Mouse (Mus musculus) stomach, postnatal 0 days (tissue): ENCODE measurements around the gene Efr3b. TPM values are rescaled to one million over a fixed set of nuclear protein-coding genes. Genes with fewer than 3 reads are reported as not detected.

Source experiments
- ATAC-seq: fragments of 200-750 bp; cut with Nextera tagmentation; 2 replicates; pipeline ENCODE4 v1.8.0; 2017; ENCODE audit not compliant: low FRiP score, low TSS enrichment
- DNase-seq: peaks from one replicate; pipeline ENCODE4 v3.0.0-alpha.2; 2016; ENCODE audit warnings: low spot score
- H3K27ac ChIP-seq: fragments of 300-500 bp; sonication (generic); replicated peaks from 2 replicates; pipeline ENCODE4 v1.5.1; 2014; ENCODE audit warnings: mild to moderate bottlenecking, control low read depth
- H3K27me3 ChIP-seq: fragments of 300-500 bp; sonication (generic); 2 replicates; pipeline ENCODE4 v1.6.1; 2014; ENCODE audit warnings: low read length; ENCODE audit not compliant: control insufficient read depth, insufficient read depth
- H3K36me3 ChIP-seq: fragments of 300-500 bp; sonication (generic); 2 replicates; pipeline ENCODE4 v1.6.1; 2014; ENCODE audit warnings: low read length, mixed read lengths; ENCODE audit not compliant: control insufficient read depth, insufficient read depth
- H3K4me1 ChIP-seq: fragments of 300-500 bp; sonication (generic); replicated peaks from 2 replicates; pipeline ENCODE4 v1.6.1; 2014; ENCODE audit warnings: antibody characterized with exemption; ENCODE audit not compliant: control insufficient read depth, insufficient read depth
- H3K4me2 ChIP-seq: fragments of 300-500 bp; sonication (generic); replicated peaks from 2 replicates; pipeline ENCODE4 v1.6.1; 2014; ENCODE audit warnings: low read depth, mild to moderate bottlenecking, control low read depth, moderate library complexity
- H3K4me3 ChIP-seq: fragments of 300-500 bp; sonication (generic); 2 replicates; pipeline ENCODE4 v1.5.1; 2014; ENCODE audit warnings: low read depth, low read length, control low read depth
- H3K9ac ChIP-seq: fragments of 300-500 bp; sonication (generic); 2 replicates; pipeline ENCODE4 v1.6.1; 2014; ENCODE audit warnings: mild to moderate bottlenecking, low read length, control low read depth, mixed read lengths
- H3K9me3 ChIP-seq: fragments of 300-500 bp; sonication (generic); 2 replicates; pipeline ENCODE4 v1.6.1; 2016; ENCODE audit warnings: low read length; ENCODE audit not compliant: control insufficient read depth
- CTCF ChIP-seq: IDR thresholded peaks from 2 replicates; pipeline ENCODE4 v1.5.1; 2016; ENCODE audit warnings: antibody characterized with exemption, low read depth, mild to moderate bottlenecking, moderate library complexity
- EP300 ChIP-seq: optimal IDR thresholded peaks from 2 replicates; pipeline ENCODE3; 2016; ENCODE audit warnings: antibody characterized with exemption
- WGBS: fragments of 180-500 bp; shearing (Covaris S2); extraction: QIAGEN DNeasy Blood & Tissue Kit; methylation state at CpG from one replicate; pipeline ENCODE4 v1.1.7; 2014; 5-methylcytosine and 5-hydroxymethylcytosine counted together
- polyA plus RNA-seq: library from polyadenylated mRNA; unstranded; fragments of >200 nt; fragmentation: Nextera tagmentation; extraction: Ambion mirVana; gene quantifications from 2 replicates; pipeline ENCODE4 v1.2.1, GENCODE M21; 2015

Efr3b gene
- polyA plus RNA-seq, 1 experiment from 2014 or later = 0.99 TPM

DNA sequence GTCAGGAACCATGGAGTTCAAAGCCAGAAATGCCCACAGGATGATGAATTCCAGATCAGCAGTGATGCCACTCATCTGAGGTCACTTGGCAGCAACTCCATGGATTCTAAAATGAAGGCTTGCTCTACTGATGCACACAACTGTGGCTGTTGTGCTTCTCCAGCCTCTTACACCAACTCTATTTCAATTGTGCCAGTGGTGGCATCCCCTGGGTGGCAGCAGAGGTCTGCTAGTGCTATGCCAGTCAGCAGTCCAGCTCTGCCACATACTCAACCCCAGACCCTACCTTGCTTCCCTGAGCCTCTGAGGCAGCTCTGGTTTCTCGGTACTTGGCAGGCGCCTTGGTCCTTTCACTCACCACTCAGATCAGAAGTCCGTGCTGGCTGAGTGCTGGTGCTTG lies 109.9 kb downstream of the Efr3b start:
- WGBS = 73% methylated on average over 3 of the region's 3 CpGs

DNA sequence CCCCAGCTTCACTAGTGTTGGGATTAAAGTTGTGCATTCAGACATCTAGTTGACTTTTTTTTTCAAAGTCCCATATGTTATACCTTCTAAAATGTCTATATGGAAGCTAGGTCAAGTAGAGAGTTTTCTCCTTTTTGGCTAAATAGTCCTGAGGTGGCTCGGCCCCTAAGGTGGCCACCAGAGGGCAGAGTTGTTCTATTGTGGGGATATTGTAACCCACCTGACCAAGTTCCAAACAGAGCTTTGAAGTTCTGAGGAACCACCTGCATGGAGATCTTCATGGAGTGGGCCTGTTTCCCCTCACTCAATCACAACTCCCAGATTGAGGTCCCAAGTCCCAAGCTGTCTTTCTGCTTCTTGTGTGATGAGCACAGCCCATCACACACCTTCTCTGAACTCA lies 112.6 kb downstream of the Efr3b start:
- DNase-seq (peak; percentile 68), ATAC-seq (0 out of 2 replicates have a peak, but pooled peaks have one; percentile 57)
- H3K4me2 ChIP-seq = no peak overlapping the region
- no peaks in the 10 kb centered on the region for H3K9me3 ChIP-seq
- no peak overlapping the region for H3K27ac ChIP-seq
- no peaks in the 10 kb centered on the region for H3K36me3 ChIP-seq
- WGBS = 0% methylated on average over 1 of the region's 1 CpGs
- no peaks in the 10 kb centered on the region for H3K4me1 ChIP-seq
- TF ChIP-seq EP300 (no peak), CTCF (peak; percentile 85)
- no peaks in the 10 kb centered on the region for H3K27me3 ChIP-seq
- no peak overlapping the region for H3K4me3 ChIP-seq
- H3K9ac ChIP-seq = no peak overlapping the region

More for the DNA sequence above, 109.9 kb downstream of the Efr3b start:
- no peak for TF ChIP-seq EP300
- TF ChIP-seq CTCF = peak; percentile 67
- no peak overlapping the region for H3K9ac ChIP-seq
- H3K4me3 ChIP-seq = no peak overlapping the region
- H3K27ac ChIP-seq = no peak overlapping the region
- H3K4me1 ChIP-seq = no peaks in the 10 kb centered on the region
- ATAC-seq (no peak), DNase-seq (peak; percentile 30)
- no peaks in the 10 kb centered on the region for H3K9me3 ChIP-seq
- H3K36me3 ChIP-seq = no peaks in the 10 kb centered on the region
- no peak overlapping the region for H3K4me2 ChIP-seq
- H3K27me3 ChIP-seq = no peaks in the 10 kb centered on the region

DNA sequence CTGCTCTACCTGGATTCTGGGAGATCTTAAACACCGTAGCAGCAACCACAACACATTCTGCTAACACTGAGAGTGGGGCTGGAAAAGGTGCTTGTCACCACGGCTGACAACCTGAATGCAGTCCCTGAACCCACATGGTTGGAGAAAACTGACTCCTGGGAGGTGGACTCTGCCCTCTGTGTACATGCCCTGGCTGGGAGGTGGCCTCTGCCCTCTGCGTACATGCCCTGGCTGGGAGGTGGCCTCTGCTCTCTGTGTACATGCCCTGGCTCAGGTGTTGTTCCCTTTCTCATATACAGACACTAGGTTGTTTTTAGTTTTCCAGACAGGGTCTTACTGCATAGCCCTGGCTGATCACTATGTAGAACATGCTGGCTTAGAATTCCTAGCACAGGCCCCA lies 119.3 kb downstream of the Efr3b start:
- TF ChIP-seq EP300 (no peak), CTCF (no peak)
- H3K36me3 ChIP-seq = no peaks in the 10 kb centered on the region
- H3K4me3 ChIP-seq = no peak overlapping the region
- 59% methylated on average over 3 of the region's 3 CpGs for WGBS
- peak; percentile 71 for ATAC-seq
- no peaks in the 10 kb centered on the region for H3K9me3 ChIP-seq
- no peaks in the 10 kb centered on the region for H3K27me3 ChIP-seq
- H3K27ac ChIP-seq = no peak overlapping the region
- no peaks in the 10 kb centered on the region for H3K4me1 ChIP-seq
- no peak overlapping the region for H3K4me2 ChIP-seq
- H3K9ac ChIP-seq = no peak overlapping the region
- peak; percentile 42 for DNase-seq

DNA sequence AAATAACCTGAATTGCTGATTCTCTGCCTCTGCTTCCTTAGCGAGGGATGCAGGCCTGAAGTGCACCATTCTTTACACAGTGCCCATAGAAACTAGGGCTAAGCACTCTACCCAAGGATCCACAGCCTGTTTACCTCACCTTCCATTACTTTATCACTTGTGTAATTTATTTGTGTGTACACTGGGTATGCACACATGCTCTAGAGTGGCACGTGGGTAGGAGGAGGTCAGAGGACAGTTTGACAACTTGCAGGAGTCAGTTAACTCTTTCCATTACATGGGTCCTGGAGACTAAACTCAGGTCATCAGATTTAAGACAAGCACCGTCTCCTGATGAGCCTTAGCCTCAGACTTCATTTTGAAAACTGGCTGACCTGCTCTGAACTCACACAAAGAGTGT lies 120.1 kb downstream of the Efr3b start:
- Histone ChIP-seq H3K4me1 (no peaks in the 10 kb centered on the region), H3K27ac (no peak overlapping the region), H3K4me3 (no peak overlapping the region), H3K27me3 (no peaks in the 10 kb centered on the region), H3K9me3 (no peaks in the 10 kb centered on the region), H3K4me2 (no peak overlapping the region), H3K36me3 (no peaks in the 10 kb centered on the region), H3K9ac (no peak overlapping the region)
- ATAC-seq (no peak), DNase-seq (no peak)
- WGBS = 51% methylated on average over 3 of the region's 3 CpGs
- TF ChIP-seq CTCF = no peak
- TF ChIP-seq EP300 = no peak

DNA sequence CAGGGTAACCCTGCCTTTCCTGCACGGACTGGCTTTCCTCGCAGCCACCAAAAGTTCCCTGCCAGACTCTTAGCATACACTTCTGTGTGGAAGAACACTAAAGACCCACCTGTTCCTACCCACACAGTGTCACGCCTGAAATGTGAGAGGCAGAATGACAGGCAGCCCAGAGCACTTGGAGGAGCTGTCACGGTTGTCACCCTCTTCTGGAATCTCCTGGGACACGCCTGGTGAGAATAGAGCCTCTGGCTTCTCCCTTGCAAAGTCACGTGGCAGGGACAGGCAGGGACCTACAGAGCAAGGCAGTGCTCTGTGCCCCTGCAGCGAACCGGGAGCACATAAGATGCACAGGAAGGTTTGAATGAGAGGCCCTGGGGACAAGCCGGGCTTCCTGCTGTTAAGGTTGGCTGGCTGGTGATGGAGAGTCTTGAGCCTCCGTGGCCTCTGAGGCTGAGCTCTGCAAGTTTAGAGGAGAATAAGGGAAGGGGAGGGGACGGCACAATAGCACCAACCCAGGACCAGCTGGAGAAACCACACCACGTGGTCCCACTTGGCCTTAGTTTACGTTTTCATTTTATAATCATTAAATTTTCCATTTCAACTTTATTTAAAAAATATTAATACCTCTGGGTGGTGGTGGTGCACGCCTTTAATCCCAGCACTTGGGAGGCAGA lies 120.9 kb downstream of the Efr3b start:
- H3K27ac ChIP-seq = no peak overlapping the region
- no peak overlapping the region for H3K4me3 ChIP-seq
- H3K36me3 ChIP-seq = no peaks in the 10 kb centered on the region
- DNase-seq = no peak
- H3K4me2 ChIP-seq = no peak overlapping the region
- TF ChIP-seq CTCF (no peak), EP300 (no peak)
- WGBS = 28% methylated on average over 14 of the region's 14 CpGs
- no peak for ATAC-seq
- H3K9ac ChIP-seq = no peak overlapping the region
- no peaks in the 10 kb centered on the region for H3K27me3 ChIP-seq
- H3K9me3 ChIP-seq = no peaks in the 10 kb centered on the region
- no peaks in the 10 kb centered on the region for H3K4me1 ChIP-seq

DNA sequence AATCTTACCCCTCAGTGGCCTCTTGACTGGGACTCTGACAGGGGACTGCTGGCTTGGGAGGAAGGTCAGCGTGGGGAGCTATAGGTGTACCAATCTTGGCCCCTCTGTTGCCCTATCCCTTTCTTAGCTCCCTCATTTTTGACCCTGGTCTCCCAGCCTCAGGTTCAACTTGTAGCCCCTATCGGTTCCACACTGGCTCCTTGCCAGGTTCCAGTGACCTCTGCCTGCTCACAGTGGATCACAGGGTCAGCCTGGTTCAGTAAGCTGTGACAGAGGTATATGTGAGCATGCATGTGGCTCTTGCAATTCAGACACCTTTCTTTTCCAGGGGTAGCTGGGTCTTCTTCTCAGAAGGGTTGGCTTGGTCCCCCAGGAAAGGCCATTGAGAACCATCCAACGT lies 122.9 kb downstream of the Efr3b start:
- 77% methylated on average over 3 of the region's 3 CpGs for WGBS
- H3K36me3 ChIP-seq = no peaks in the 10 kb centered on the region; the same call in 1 of the 2 replicates
- H3K9ac ChIP-seq = no peak overlapping the region
- TF ChIP-seq CTCF = no peak
- TF ChIP-seq EP300 = no peak
- no peaks in the 10 kb centered on the region for H3K4me1 ChIP-seq
- no peak overlapping the region for H3K27ac ChIP-seq
- H3K4me3 ChIP-seq = no peak overlapping the region
- no peaks in the 10 kb centered on the region for H3K9me3 ChIP-seq
- ATAC-seq = no peak
- DNase-seq = no peak
- H3K27me3 ChIP-seq = no peaks in the 10 kb centered on the region
- no peak overlapping the region for H3K4me2 ChIP-seq

Other genes with a start within 250 kb of the Efr3b start
- gene Dnmt3a, start 232.9 kb downstream of the Efr3b start, polyA plus RNA-seq = 29.7 and 44.0 TPM in 2 replicates
- 0.96 and 1.2 TPM in 2 replicates for gene Pomc, start 84.0 kb downstream of the Efr3b start, polyA plus RNA-seq
- 1.6 and 1.7 TPM in 2 replicates for gene Dnajc27, start 43.7 kb upstream of the Efr3b start, polyA plus RNA-seq
- 2.9 and 3.6 TPM in 2 replicates for gene Adcy3, start 94.2 kb upstream of the Efr3b start, polyA plus RNA-seq
- 5.1 TPM in 2 replicates for gene Ptrhd1, start 195.1 kb upstream of the Efr3b start, polyA plus RNA-seq
- 4.7 and 5.3 TPM in 2 replicates for gene Cenpo, start 195.4 kb upstream of the Efr3b start, polyA plus RNA-seq